Mouse (Mus musculus): Measurements from ENCODE around the gene Myrfl.

- TF ChIP-seq CTCF (IDR thresholded peaks at IDR 0.05; ENCODE audit: extremely low read depth, insufficient read depth, insufficient read length, insufficient replicate concordance) (no peak), POLR2A (IDR thresholded peaks at IDR 0.05; ENCODE audit: low read depth, low read length) (peak; percentile 58)
These were observed 17.0 kb upstream of the Myrfl start for GRCm38 (mm10) chr10:116913647-116914273.
